Mouse (Mus musculus): ENCODE results near the gene Ankk1. TPM values are rescaled to one million over a fixed set of nuclear protein-coding genes. Genes with fewer than 3 reads are reported as not detected.

Gene Ankk1
- polyA plus RNA-seq, 1 experiment from 2014 or later, result not detected

- H3K9me3 ChIP-seq, result no peaks in the 10 kb centered on the region
- no peak overlapping the region for H3K27ac ChIP-seq (replicated peaks)
- no peaks in the 10 kb centered on the region for H3K36me3 ChIP-seq (replicated peaks)
- H3K4me1 ChIP-seq, result no peaks in the 10 kb centered on the region
- H3K27me3 ChIP-seq (replicated peaks; ENCODE audit: low read depth, poor library complexity, severe bottlenecking), result no peaks in the 10 kb centered on the region
- H3K4me3 ChIP-seq, result no peak overlapping the region
- no peak for DNase-seq (ENCODE audit: low spot score)
Observed at GRCm38 (mm10) chr9:49396006-49396405, 30.8 kb downstream of the Ankk1 start.

DNA sequence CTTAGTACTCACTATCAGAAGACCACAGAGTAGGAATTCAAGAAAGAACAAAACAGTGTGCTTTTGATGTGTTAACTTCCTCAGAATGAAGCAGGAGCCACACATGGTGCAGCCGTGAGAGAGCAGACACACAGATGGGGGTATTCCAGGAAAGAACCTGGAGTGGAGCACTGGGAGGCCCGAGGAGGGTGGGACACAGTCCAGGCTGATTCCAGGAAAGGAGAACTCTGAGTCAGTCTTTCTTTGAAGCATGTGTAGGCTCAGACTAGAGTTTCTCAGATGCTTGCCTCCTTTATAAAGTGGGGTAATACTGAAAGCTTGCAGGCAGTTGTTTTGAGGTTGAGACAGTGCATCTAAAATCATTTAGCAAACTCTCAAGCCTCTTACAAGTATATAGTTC lies 34.6 kb downstream of the Ankk1 start:
- no peak for DNase-seq (ENCODE audit: low spot score)
- H3K9me3 ChIP-seq, result no peaks in the 10 kb centered on the region
- no peaks in the 10 kb centered on the region for H3K36me3 ChIP-seq (replicated peaks)
- H3K27me3 ChIP-seq (replicated peaks; ENCODE audit: low read depth, poor library complexity, severe bottlenecking), result no peaks in the 10 kb centered on the region
- no peak overlapping the region for H3K27ac ChIP-seq (replicated peaks)
- WGBS, result 71% methylated on average over 2 of the region's 2 CpGs
- H3K4me3 ChIP-seq, result no peak overlapping the region
- no peaks in the 10 kb centered on the region for H3K4me1 ChIP-seq

DNA sequence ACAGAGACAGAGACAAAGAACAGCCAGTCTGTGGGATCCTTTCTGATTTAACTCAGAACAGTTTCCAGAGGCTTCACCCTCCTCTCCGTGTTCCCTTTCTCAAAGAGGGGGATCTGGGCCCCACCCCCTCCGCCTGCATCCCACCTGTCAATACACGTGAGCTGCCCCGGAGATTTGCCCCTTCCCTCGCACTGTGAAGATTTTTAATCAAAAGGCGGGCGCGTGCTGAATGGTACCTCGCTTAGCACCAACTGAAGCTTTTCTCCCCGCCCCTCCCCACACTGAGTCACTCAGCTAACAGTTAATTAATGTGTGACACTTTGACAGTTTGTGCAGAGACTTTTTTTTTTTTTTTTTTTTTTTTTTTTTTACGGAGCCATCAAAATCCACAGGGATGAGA lies 40.7 kb downstream of the Ankk1 start:
- Histone ChIP-seq H3K4me3 (no peak overlapping the region), H3K36me3 (replicated peaks) (no peaks in the 10 kb centered on the region), H3K9me3 (no peaks in the 10 kb centered on the region), H3K27ac (replicated peaks) (no peak overlapping the region), H3K27me3 (replicated peaks; ENCODE audit: low read depth, poor library complexity, severe bottlenecking) (no peaks in the 10 kb centered on the region), H3K4me1 (peaks cover 10% of the 10 kb centered on the region)
- WGBS, result 45% methylated on average over 11 of the region's 11 CpGs
- DNase-seq (ENCODE audit: low spot score), result no peak

- DNase-seq (ENCODE audit: low spot score), result no peak
- no peaks in the 10 kb centered on the region for H3K9me3 ChIP-seq
- WGBS, result 53% methylated on average over 7 of the region's 7 CpGs
Observed at GRCm38 (mm10) chr9:49385301-49385700, 41.5 kb downstream of the Ankk1 start.

GRCm38 (mm10) chr9:49384855-49385254 lies 42.0 kb downstream of the Ankk1 start:
- 86% methylated on average over 6 of the region's 6 CpGs for WGBS
- Histone ChIP-seq H3K27ac (replicated peaks) (no peak overlapping the region), H3K4me3 (no peak overlapping the region), H3K27me3 (replicated peaks; ENCODE audit: low read depth, poor library complexity, severe bottlenecking) (no peaks in the 10 kb centered on the region), H3K36me3 (replicated peaks) (no peaks in the 10 kb centered on the region), H3K9me3 (no peaks in the 10 kb centered on the region), H3K4me1 (peaks cover 10% of the 10 kb centered on the region)
- DNase-seq (ENCODE audit: low spot score), result no peak

More at GRCm38 (mm10) chr9:49385301-49385700, 41.5 kb downstream of the Ankk1 start:
- Histone ChIP-seq H3K4me3 (no peak overlapping the region), H3K27ac (replicated peaks) (no peak overlapping the region), H3K36me3 (replicated peaks) (no peaks in the 10 kb centered on the region), H3K27me3 (replicated peaks; ENCODE audit: low read depth, poor library complexity, severe bottlenecking) (no peaks in the 10 kb centered on the region), H3K4me1 (peaks cover 10% of the 10 kb centered on the region)

GRCm38 (mm10) chr9:49384041-49384440 lies 42.8 kb downstream of the Ankk1 start:
- Histone ChIP-seq H3K9me3 (no peaks in the 10 kb centered on the region), H3K27me3 (replicated peaks; ENCODE audit: low read depth, poor library complexity, severe bottlenecking) (no peaks in the 10 kb centered on the region), H3K36me3 (replicated peaks) (no peaks in the 10 kb centered on the region), H3K4me1 (peaks cover 10% of the 10 kb centered on the region), H3K27ac (replicated peaks) (no peak overlapping the region), H3K4me3 (no peak overlapping the region)
- 69% methylated on average over 3 of the region's 3 CpGs for WGBS
- no peak for DNase-seq (ENCODE audit: low spot score)

- no peak overlapping the region for H3K4me3 ChIP-seq
- H3K9me3 ChIP-seq, result no peaks in the 10 kb centered on the region
- H3K27ac ChIP-seq (replicated peaks), result no peak overlapping the region
- WGBS, result 92% methylated on average over 4 of the region's 4 CpGs
- no peak for DNase-seq (ENCODE audit: low spot score)
- H3K36me3 ChIP-seq (replicated peaks), result no peaks in the 10 kb centered on the region
- no peaks in the 10 kb centered on the region for H3K4me1 ChIP-seq
- H3K27me3 ChIP-seq (replicated peaks; ENCODE audit: low read depth, poor library complexity, severe bottlenecking), result no peaks in the 10 kb centered on the region
Observed at GRCm38 (mm10) chr9:49379962-49380361, 46.9 kb downstream of the Ankk1 start.

GRCm38 (mm10) chr9:49373946-49374345 lies 52.9 kb downstream of the Ankk1 start:
- Histone ChIP-seq H3K36me3 (replicated peaks) (no peaks in the 10 kb centered on the region), H3K4me3 (no peak overlapping the region), H3K27me3 (replicated peaks; ENCODE audit: low read depth, poor library complexity, severe bottlenecking) (no peaks in the 10 kb centered on the region), H3K4me1 (no peaks in the 10 kb centered on the region), H3K27ac (replicated peaks) (no peak overlapping the region), H3K9me3 (no peaks in the 10 kb centered on the region)
- no peak for DNase-seq (ENCODE audit: low spot score)
- 89% methylated on average over 2 of the region's 2 CpGs for WGBS

GRCm38 (mm10) chr9:49365763-49366162 lies 61.1 kb downstream of the Ankk1 start:
- no peaks in the 10 kb centered on the region for H3K9me3 ChIP-seq
- DNase-seq (ENCODE audit: low spot score), result peak; percentile 35
- no peaks in the 10 kb centered on the region for H3K36me3 ChIP-seq (replicated peaks)
- H3K27ac ChIP-seq (replicated peaks), result no peak overlapping the region
- 19% methylated on average over 5 of the region's 5 CpGs for WGBS
- H3K4me3 ChIP-seq, result no peak overlapping the region
- H3K4me1 ChIP-seq, result peaks cover 5% of the 10 kb centered on the region; the same call in 1 of the 2 replicates
- H3K27me3 ChIP-seq (replicated peaks; ENCODE audit: low read depth, poor library complexity, severe bottlenecking), result no peaks in the 10 kb centered on the region

Other genes with a start within 250 kb of the Ankk1 start
- gene Gm4894, start 176.5 kb downstream of the Ankk1 start, polyA plus RNA-seq (2016; fragmentation: Nextera tagmentation; extraction: Ambion mirVana), result not detected in 2 replicates
- gene Drd2, start 86.4 kb downstream of the Ankk1 start, polyA plus RNA-seq (2016; fragmentation: Nextera tagmentation; extraction: Ambion mirVana), result 0.11 and 0.40 TPM in 2 replicates
- 1.4 and 1.6 TPM in 2 replicates for gene Ttc12, start 59.2 kb upstream of the Ankk1 start, polyA plus RNA-seq (2016; fragmentation: Nextera tagmentation; extraction: Ambion mirVana)

Data from embryonic facial prominence, embryonic 10.5 days (tissue).